Mouse (Mus musculus) embryonic fibroblast, embryonic 13.5 days (primary cell): ENCODE data around the gene Map3k15. TPM values are rescaled to one million over a fixed set of nuclear protein-coding genes. Genes with fewer than 3 reads are reported as not detected.

ENCODE experiments used
- H3K27ac ChIP-seq: 2 replicates; pipeline ENCODE4 v1.5.1; 2012; ENCODE audit warnings: low read length, control low read depth, inconsistent platforms; ENCODE audit not compliant: insufficient read depth
- H3K4me1 ChIP-seq: 2 replicates; pipeline ENCODE4 v1.6.1; 2011; ENCODE audit warnings: low read length; ENCODE audit not compliant: control insufficient read depth, insufficient read depth
- H3K4me3 ChIP-seq: 2 replicates; pipeline ENCODE4 v1.5.1; 2011; ENCODE audit warnings: mild to moderate bottlenecking, control low read depth, low read length; ENCODE audit not compliant: insufficient read depth
- CTCF ChIP-seq: IDR thresholded peaks from 2 replicates; pipeline ENCODE4 v1.5.1; 2011; ENCODE audit warnings: mild to moderate bottlenecking, control low read depth, low read length, moderate library complexity, borderline replicate concordance; ENCODE audit not compliant: insufficient read depth
- POLR2A ChIP-seq: IDR thresholded peaks from 2 replicates; pipeline ENCODE4 v1.6.1; 2011; ENCODE audit warnings: low read depth, mild to moderate bottlenecking, control low read depth, low read length, moderate library complexity
- polyA plus RNA-seq: library from polyadenylated mRNA; stranded (reverse); fragments of >200 nt; gene quantifications from 2 replicates; pipeline ENCODE4 v1.2.4, GENCODE M21; 2011; ENCODE audit warnings: low read depth; ENCODE audit not compliant: missing spikeins, insufficient read length

Map3k15 gene
- polyA plus RNA-seq, 1 experiment: 1.7 TPM

- no peak for TF ChIP-seq POLR2A
- no peak for TF ChIP-seq CTCF
- Histone ChIP-seq H3K4me3 (no peak overlapping the region), H3K27ac (no peak overlapping the region), H3K4me1 (no peaks in the 10 kb centered on the region)
These were observed 17.0 kb upstream of the Map3k15 start for GRCm38 (mm10) chrX:159971091-159971779.

GRCm38 (mm10) chrX:159973730-159974129 is 14.5 kb upstream of the Map3k15 start:
- H3K27ac ChIP-seq: no peak overlapping the region
- TF ChIP-seq CTCF (no peak), POLR2A (no peak)
- no peaks in the 10 kb centered on the region for H3K4me1 ChIP-seq
- H3K4me3 ChIP-seq: no peak overlapping the region

- TF ChIP-seq POLR2A (no peak), CTCF (no peak)
- Histone ChIP-seq H3K4me1 (no peaks in the 10 kb centered on the region), H3K4me3 (no peak overlapping the region), H3K27ac (no peak overlapping the region)
These were observed 12.0 kb upstream of the Map3k15 start for GRCm38 (mm10) chrX:159976243-159976642.

GRCm38 (mm10) chrX:159995808-159996207 is 7.6 kb downstream of the Map3k15 start:
- Histone ChIP-seq H3K4me1 (no peaks in the 10 kb centered on the region), H3K4me3 (no peak overlapping the region), H3K27ac (no peak overlapping the region)
- TF ChIP-seq POLR2A (no peak), CTCF (no peak)

- TF ChIP-seq POLR2A (no peak), CTCF (no peak)
- no peaks in the 10 kb centered on the region for H3K4me1 ChIP-seq
- H3K4me3 ChIP-seq: no peak overlapping the region
- no peak overlapping the region for H3K27ac ChIP-seq
These were observed 65.1 kb downstream of the Map3k15 start for GRCm38 (mm10) chrX:160053306-160053705.

GRCm38 (mm10) chrX:160054643-160055042 is 66.4 kb downstream of the Map3k15 start:
- Histone ChIP-seq H3K4me1 (no peaks in the 10 kb centered on the region), H3K4me3 (no peak overlapping the region), H3K27ac (no peak overlapping the region)
- TF ChIP-seq POLR2A: no peak
- TF ChIP-seq CTCF: no peak

GRCm38 (mm10) chrX:160091973-160092372 is 103.7 kb downstream of the Map3k15 start:
- Histone ChIP-seq H3K4me1 (no peaks in the 10 kb centered on the region), H3K27ac (no peak overlapping the region), H3K4me3 (no peak overlapping the region)
- TF ChIP-seq CTCF (no peak), POLR2A (no peak)

- H3K4me3 ChIP-seq: no peak overlapping the region
- no peaks in the 10 kb centered on the region for H3K4me1 ChIP-seq
- no peak overlapping the region for H3K27ac ChIP-seq
- TF ChIP-seq CTCF (no peak), POLR2A (no peak)
These were observed 119.6 kb downstream of the Map3k15 start for GRCm38 (mm10) chrX:160107817-160108216.

- Histone ChIP-seq H3K27ac (no peak overlapping the region), H3K4me3 (no peak overlapping the region), H3K4me1 (no peaks in the 10 kb centered on the region)
- TF ChIP-seq CTCF: no peak
- no peak for TF ChIP-seq POLR2A
These were observed 125.5 kb downstream of the Map3k15 start for GRCm38 (mm10) chrX:160113777-160114176.

GRCm38 (mm10) chrX:160116074-160116473 is 127.8 kb downstream of the Map3k15 start:
- H3K4me1 ChIP-seq: no peaks in the 10 kb centered on the region
- TF ChIP-seq POLR2A (no peak), CTCF (no peak)

More at GRCm38 (mm10) chrX:160116074-160116473, 127.8 kb downstream of the Map3k15 start:
- no peak overlapping the region for H3K27ac ChIP-seq
- no peak overlapping the region for H3K4me3 ChIP-seq
